In genomic region chr6:29833568-29834255, GRCm38 (mm10) we compare ENCODE assay signal across 8 mouse cellular contexts.
A peak's percentile ranks its signal among the peaks of the same experiment; 100 is the strongest.
DNase-seq lines count a peak whose midpoint lies in the region; ATAC-seq and TF ChIP-seq lines count a peak whose summit lies in the region.

No protein-coding gene starts in this region.

- H3K27ac ChIP-seq in layer of hippocampus, adult 2 months, result no peak overlapping the region

- TF ChIP-seq CTCF in layer of hippocampus, adult 2 months (conservative IDR thresholded peaks at IDR 0.05), result peak; percentile 84

- H3K4me3 ChIP-seq in layer of hippocampus, adult 2 months, result no peak overlapping the region

- peak; percentile 33 for ATAC-seq in CD4-positive, CD25-positive, alpha-beta regulatory T cell, adult 4 months

- DNase-seq in cerebellum, adult 18-20 months, result peak; percentile 23 to 27
- no peak for DNase-seq in cerebellum, postnatal 4 days (ENCODE audit: low spot score in 2 of 2)
- DNase-seq in layer of hippocampus, adult 2 months (ENCODE audit: low spot score in 2 of 2), result no peak
- DNase-seq in layer of hippocampus, adult 9-11 months, result no peak
- DNase-seq in kidney, postnatal 14 days, result peak; percentile 44
- DNase-seq in adrenal gland, postnatal 10 days, result no peak
- DNase-seq in adrenal gland, adult 18-20 months (ENCODE audit: low spot score in 2 of 2), result no peak

Comparison
In these comparisons a context has a peak if more than half of its experiments do, and no peak if none do; other contexts are left out.
1. DNase-seq: peak in cerebellum, adult 18-20 months (2 of 2) and kidney, postnatal 14 days (single experiment); none in cerebellum, postnatal 4 days (0 of 2), layer of hippocampus, adult 2 months (0 of 2), layer of hippocampus, adult 9-11 months (single experiment), adrenal gland, postnatal 10 days (single experiment) and adrenal gland, adult 18-20 months (0 of 2).